Mouse (Mus musculus) MEL (cell line): ENCODE results near the gene Hoxc5.

ENCODE experiments used
- BHLHE40 ChIP-seq: IDR thresholded peaks from 2 replicates; pipeline ENCODE4 v1.6.1; 2012; ENCODE audit warnings: low read depth, mild to moderate bottlenecking, inconsistent platforms, low read length, improper control_type of control experiment, borderline replicate concordance
- CHD2 ChIP-seq: IDR thresholded peaks from 2 replicates; pipeline ENCODE4 v1.6.1; 2011; ENCODE audit warnings: low read length, improper control_type of control experiment
- CTCF ChIP-seq, 3 experiments: IDR thresholded peaks in 2 of 3; conservative IDR thresholded peaks in 1 of 3; 2 replicates each; pipeline ENCODE4 v1.5.1; 2011 to 2012; ENCODE audit warnings: low read length in 3 of 3, low read depth in 2 of 3, mild to moderate bottlenecking in 2 of 3, improper control_type of control experiment in 1 of 3, inconsistent platforms in 1 of 3, mixed read lengths in 1 of 3, moderate library complexity in 1 of 3; ENCODE audit not compliant: control insufficient read depth in 1 of 3, insufficient read depth in 1 of 3, poor library complexity in 1 of 3, severe bottlenecking in 1 of 3
- ELF1 ChIP-seq: IDR thresholded peaks from 2 replicates; pipeline ENCODE4 v1.6.1; 2014; ENCODE audit warnings: low read depth, mild to moderate bottlenecking, inconsistent platforms, low read length, improper control_type of control experiment, moderate library complexity
- GATA1 ChIP-seq: IDR thresholded peaks from 2 replicates; pipeline ENCODE4 v1.6.1; 2011; ENCODE audit warnings: low read depth, low read length, improper control_type of control experiment
- ZNF384 ChIP-seq: IDR thresholded peaks from 2 replicates; pipeline ENCODE4 v1.6.1; 2012; ENCODE audit warnings: low read depth, mild to moderate bottlenecking, inconsistent platforms, low read length, improper control_type of control experiment

GRCm38 (mm10) chr15:102967511-102968397 is 511 bp downstream of the Hoxc5 start:
- TF ChIP-seq CTCF (IDR thresholded peaks at IDR 0.05 in 2 of 3, conservative IDR thresholded peaks at IDR 0.05 in 1 of 3; ENCODE audit: control insufficient read depth in 1 of 3, insufficient read depth in 1 of 3, low read depth in 2 of 3, low read length in 3 of 3, poor library complexity in 1 of 3, severe bottlenecking in 1 of 3) (no peak), ELF1 (no peak), GATA1 (no peak), ZNF384 (no peak), BHLHE40 (no peak), CHD2 (no peak)
